Mouse (Mus musculus) heart, postnatal 14 days (tissue): ENCODE measurements around the gene Mpv17. TPM values are rescaled to one million over a fixed set of nuclear protein-coding genes. Genes with fewer than 3 reads are reported as not detected.

ENCODE experiments used
- DNase-seq, 2 experiments: peaks; one replicate each; pipeline ENCODE4 v3.0.0; 2021 to 2022
- intact Hi-C: fragments of 180-260 bp; cut with DNase I; formaldehyde crosslinking; loops from one replicate; pipeline ENCODE4 v1.15.1; 2025
- total RNA-seq, 2 experiments: library from RNA; stranded (reverse); gene quantifications; 2 replicates each; pipeline ENCODE4 v1.2.3; 2021

The Mpv17 gene
- total RNA-seq, 2 experiments from 2014 or later, result 55.1 to 56.0 TPM

- intact Hi-C loops, result no loop called here
- DNase-seq, result no peak
These were observed 36.1 kb upstream of the Mpv17 start for GRCm38 (mm10) chr5:31190201-31190600.

DNA sequence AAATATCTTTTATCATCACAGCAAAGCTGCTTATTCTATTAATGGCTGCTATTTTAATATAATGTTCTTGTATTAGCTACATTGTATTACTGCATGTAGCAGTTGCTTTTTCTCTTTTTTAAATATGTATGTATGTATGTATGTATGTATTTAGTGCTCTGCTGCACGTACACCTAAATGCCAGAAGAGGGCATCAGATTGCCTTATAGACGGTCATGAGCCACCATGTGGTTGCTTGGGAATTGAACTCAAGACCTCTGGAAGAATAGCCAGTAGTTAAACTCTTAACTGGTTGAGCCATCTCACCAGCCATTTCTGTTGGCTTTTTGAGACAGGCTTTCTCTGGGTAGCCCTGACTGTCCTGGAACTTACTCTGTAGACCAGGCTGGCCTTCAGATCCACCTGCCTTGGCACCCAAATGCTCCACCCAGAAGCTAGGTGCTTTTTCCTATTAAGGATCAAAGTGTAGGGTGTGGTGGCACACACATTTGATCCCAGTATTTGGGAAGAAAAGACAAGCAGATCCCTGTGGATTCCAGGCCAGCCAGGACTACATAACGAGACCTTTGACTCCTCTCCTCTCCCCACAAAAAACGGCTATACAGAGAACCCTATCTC is 34.3 kb upstream of the Mpv17 start:
- no peak for DNase-seq
- intact Hi-C loops, result loop anchor here (10.0 kb wide), 1 partner anchor 136 kb away; no protein-coding TSS in a partner anchor

GRCm38 (mm10) chr5:31183678-31184077 is 29.6 kb upstream of the Mpv17 start:
- no peak for DNase-seq
- intact Hi-C loops, result loop anchor here (10.0 kb wide), 1 partner anchor 141 kb away; no protein-coding TSS in a partner anchor

- DNase-seq, result no peak
- intact Hi-C loops, result loop anchor here (10.0 kb wide), 1 partner anchor 144 kb away; no protein-coding TSS in a partner anchor
These were observed 27.2 kb upstream of the Mpv17 start for GRCm38 (mm10) chr5:31181183-31181770.

GRCm38 (mm10) chr5:31179766-31180630 is 25.9 kb upstream of the Mpv17 start, which contains the start of the genes Gm29609 and Gtf3c2:
Gene Gm29609, minus strand, starts transcription at chr5:31179911.
Gene Gtf3c2, minus strand, starts transcription at chr5:31180144.
- intact Hi-C loops, result loop anchor here (5.0 to 10.0 kb wide), 2 partner anchors 123 to 145 kb away; no protein-coding TSS in a partner anchor
- peak; percentile 92 to 96 for DNase-seq

DNA sequence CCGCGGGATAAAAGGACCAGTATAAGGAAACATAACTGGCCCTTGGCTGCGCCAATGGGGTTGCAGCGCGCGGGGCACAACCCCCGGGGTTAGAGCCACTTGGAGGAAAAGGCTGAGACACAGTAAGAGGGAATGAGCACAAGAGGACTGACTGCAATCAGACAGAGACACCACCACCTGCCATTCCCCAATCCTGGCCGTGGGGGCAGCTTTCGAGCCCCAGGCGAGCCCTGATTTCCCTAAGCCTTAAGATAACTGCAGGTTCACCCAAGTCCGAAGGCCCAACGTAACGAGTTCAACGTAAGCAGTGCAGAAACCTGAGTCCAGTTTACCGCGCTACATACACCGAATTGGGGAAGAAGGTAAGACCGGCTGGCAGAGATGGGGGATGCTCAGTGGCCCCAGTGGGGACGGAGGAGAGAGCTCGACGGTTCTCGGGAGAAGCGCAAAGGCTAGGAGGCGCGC is 25.3 kb upstream of the Mpv17 start:
- intact Hi-C loops, result loop anchor here (5.0 kb wide), 1 partner anchor 122 kb away; no protein-coding TSS in a partner anchor
- no peak for DNase-seq

DNA sequence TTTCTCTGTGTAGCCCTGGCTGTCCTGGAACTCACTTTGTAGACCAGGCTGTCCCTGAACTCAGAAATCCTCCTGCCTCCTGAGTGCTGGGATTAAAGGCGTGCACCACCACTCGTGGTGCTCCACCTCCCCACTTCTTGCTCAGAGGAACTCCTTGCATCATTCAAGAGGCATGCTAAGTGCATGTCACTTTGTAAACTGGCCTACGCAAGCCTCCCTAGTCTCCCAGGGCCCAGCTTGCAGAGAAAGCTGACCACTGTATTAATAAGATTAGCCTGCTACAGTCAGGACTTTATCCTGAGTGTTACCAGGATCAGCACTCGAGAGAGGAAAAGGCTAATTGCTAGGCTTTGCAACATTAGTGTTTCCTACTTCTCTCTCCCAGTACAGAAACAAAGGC is 14.6 kb upstream of the Mpv17 start:
- intact Hi-C loops, result no loop called here
- DNase-seq, result no peak

DNA sequence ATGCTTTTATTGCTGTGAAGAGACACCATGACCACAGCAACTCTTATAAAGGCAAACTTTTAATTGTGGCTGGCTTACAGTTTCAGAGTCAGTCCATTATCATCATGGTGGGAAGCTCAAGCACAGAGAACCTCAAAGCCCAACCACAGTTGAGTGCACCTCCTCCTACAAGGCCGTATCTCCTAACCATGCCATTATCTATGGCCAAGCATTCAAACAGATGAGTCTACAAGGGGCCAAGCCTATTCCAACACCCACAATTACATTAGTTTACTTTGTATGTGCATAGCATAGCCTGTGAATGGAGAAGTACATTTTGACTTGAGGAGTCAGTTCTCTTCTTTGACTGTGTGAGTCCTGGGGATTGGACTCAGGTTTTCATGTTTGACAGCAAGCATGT is 10.8 kb upstream of the Mpv17 start:
- DNase-seq, result no peak
- intact Hi-C loops, result no loop called here

DNA sequence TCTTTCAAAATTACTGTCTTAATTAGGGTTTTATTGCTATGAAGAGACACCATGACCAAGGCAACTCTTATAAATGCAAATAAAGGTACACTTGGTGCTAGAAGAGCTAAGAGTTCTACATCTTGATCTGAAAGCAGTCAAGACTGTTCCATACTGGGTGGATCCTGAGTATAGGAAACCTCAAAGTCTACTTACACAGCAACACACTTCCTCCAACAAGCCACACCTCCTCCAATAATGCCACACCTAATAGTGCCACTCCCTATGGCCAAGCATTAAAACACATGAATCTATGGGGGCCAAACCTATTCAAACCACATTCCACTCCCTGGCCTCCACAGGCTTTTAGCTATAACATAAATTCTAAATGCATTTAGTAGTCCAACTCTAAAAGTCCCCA is 8.4 kb upstream of the Mpv17 start:
- intact Hi-C loops, result no loop called here
- DNase-seq, result no peak

DNA sequence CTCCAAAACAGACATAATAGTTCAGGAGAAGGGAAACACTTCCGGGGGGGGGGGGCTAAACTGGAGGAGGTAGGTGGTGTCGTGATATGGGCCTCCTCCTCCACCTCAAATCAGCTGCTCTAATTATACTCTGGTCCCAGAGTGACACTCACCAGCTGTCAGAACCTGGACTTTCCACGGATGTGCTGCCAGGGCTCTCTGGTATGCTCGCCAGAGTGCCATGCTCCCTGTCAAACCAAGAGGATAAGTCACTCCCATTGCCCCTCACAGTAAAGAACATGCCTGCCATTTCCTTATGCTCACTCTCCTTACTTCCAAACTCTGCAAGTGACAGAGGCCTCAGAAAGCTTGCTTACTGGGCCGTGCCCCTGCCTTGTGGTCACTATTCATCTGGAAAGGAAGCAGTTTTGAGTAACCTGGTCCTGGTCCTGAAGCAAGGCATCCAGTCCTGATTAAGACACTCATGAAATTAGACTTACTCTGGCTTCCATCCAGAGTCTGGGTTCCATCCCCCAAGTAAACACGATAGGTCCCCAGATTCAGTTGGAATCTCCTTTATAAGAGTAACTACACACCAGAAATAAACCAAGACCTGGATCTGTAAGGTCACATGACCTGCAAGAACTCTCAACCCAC is 417 bp downstream of the Mpv17 start:
- intact Hi-C loops, result no loop called here

DNA sequence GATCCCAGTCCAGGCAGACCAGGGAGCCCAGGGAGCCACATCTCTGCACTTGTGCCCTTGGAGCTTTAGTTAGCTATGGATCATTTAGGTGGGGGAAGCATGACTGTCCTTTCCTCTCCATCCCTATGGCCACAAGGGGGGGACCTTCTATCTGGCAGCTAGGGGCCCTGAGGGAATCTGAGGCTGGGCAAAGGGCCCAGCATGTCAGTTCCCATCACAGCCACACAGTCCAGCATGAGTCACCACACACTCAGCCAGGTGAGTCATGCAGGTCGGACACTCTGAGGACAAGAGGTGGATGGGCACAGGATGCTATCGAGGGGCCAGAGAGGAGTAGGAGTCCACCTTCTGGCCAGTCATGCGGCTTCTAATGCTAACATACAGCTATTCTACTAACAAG is 2.3 kb downstream of the Mpv17 start:
- DNase-seq, result peak; percentile 23 to 49
- intact Hi-C loops, result no loop called here

More for the DNA sequence above, 417 bp downstream of the Mpv17 start:
- DNase-seq, result peak; percentile 15 to 40

DNA sequence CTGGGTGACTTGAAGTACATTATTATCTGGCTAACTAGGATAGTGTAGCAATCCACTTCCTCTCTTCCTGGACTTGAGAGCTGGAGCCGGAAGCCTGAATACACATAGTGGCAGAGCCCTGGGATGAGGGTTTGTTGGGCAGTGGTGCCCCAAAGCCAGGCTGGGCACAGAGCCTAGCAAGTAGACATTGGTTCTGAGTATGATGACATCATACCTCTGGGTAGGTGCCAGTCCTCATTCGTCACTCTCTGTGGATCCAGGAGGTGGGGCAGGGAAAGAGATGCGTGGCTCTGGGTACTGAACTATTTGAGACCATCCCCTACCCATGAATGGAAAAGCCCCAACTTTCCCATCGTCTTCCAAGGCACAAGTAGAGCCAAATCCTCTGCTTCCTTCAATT is 4.3 kb downstream of the Mpv17 start:
- intact Hi-C loops, result no loop called here
- no peak for DNase-seq

GRCm38 (mm10) chr5:31138968-31139425 is 15.1 kb downstream of the Mpv17 start:
- DNase-seq, result peak; percentile 15 to 26
- intact Hi-C loops, result no loop called here

GRCm38 (mm10) chr5:31138241-31138967 is 15.6 kb downstream of the Mpv17 start, which contains the start of gene Ucn:
Gene Ucn, minus strand, starts transcription at chr5:31138829.
- peak in 1 of 2 experiments; percentile 17 for DNase-seq
- intact Hi-C loops, result no loop called here

GRCm38 (mm10) chr5:31137658-31138057 is 16.4 kb downstream of the Mpv17 start:
- DNase-seq, result no peak
- intact Hi-C loops, result no loop called here

GRCm38 (mm10) chr5:31136730-31137424 is 17.2 kb downstream of the Mpv17 start:
- intact Hi-C loops, result no loop called here
- no peak for DNase-seq

- intact Hi-C loops, result no loop called here
These were observed 28.0 kb downstream of the Mpv17 start for GRCm38 (mm10) chr5:31126050-31126449.

GRCm38 (mm10) chr5:31123481-31123880 is 30.6 kb downstream of the Mpv17 start:
- DNase-seq, result no peak
- intact Hi-C loops, result no loop called here

More at GRCm38 (mm10) chr5:31126050-31126449, 28.0 kb downstream of the Mpv17 start:
- no peak for DNase-seq

- no peak for DNase-seq
- intact Hi-C loops, result no loop called here
These were observed 32.9 kb downstream of the Mpv17 start for GRCm38 (mm10) chr5:31121111-31121510.
